Mouse (Mus musculus): ENCODE data around the gene Arl11.

Gene Arl11

DNA sequence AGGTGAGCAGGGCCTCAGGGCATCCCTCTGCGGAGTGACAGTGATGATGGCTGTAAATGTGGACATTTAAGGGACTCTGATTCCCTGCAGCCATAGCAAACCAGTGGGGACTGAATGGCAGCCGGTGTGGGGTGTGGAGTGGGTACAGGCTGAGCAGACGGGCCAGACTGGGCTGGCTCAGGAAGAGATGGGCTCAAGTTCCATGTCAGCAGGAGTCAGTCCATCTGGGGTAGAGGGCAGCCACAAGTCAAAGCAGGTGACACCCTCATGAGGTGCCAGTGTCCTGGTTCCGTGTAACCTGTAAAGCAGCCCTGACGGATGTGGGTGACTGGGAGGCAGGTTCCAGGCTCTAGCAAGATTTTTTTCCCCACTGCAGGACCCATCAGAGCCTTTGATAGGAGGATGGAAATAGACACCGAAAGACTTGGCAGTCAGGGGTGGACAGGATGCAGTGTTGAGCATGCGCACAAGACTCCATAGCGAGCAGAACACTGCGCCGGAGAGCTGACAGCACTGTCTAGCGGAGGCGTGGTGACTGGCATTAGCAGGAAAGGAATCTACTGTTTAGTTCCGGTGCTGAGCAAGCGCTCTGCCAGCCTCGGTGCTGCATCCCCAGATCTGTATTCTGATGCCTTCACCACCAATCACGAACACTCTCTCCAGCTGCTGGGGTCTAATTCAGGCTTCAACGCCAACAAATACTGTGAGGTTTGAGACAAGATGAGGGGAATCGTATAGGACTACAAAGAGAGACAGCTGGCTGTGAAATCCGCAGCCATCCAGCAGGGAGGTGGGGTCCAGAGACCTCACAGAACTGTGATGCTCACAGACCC is 18.3 kb downstream of the Arl11 start:
- DNase-seq (ENCODE audit: inconsistent ontology term): peak; percentile 61

DNA sequence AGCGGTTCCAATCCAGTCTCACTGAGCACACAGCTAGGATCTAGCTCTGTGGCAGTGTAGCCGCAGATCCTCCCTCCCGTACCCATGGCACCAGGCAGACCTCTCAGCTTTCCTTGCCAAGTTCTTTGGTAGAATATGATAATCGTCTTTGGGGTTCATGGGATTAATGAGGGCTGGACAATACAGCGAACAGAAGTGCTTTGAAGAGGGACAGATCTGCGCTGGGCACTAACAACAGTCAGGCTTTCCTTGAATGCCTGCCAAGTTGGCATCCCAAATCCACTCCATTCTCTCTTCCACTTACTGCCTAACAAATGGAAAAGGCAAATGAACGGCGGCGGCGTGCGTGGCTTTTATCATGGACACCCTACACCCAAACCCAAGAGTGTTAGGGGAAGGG is 21.0 kb downstream of the Arl11 start:
- peak; percentile 79 for DNase-seq (ENCODE audit: inconsistent ontology term)

DNA sequence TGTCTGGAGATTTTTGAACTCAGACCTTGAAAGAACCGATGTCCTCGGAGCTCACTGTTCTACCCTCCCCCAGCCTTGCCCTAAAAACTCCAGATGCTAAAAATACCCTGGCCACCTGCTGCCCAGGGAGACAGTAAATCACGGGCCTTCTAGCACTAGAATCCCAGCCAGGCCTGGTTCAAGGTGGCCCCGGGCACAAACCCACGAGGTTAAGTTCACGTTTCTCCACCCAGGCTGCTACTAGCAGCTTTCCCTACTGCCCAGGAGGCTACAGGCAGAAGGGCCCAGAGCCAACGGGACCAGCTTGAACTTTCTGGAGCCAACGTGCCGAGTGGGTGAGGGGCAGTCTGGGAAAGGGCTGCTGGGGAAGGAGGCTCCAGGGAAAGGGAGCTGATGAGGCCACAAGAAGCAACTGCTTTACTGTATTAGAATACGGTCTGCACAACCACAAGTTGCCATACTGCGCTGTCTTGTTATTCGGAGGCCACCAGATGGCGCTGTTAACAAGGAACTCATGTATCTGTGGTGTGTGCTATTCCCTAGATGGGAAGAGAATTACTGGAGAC is 21.5 kb downstream of the Arl11 start:
- peak; percentile 77 for DNase-seq (ENCODE audit: inconsistent ontology term)

DNA sequence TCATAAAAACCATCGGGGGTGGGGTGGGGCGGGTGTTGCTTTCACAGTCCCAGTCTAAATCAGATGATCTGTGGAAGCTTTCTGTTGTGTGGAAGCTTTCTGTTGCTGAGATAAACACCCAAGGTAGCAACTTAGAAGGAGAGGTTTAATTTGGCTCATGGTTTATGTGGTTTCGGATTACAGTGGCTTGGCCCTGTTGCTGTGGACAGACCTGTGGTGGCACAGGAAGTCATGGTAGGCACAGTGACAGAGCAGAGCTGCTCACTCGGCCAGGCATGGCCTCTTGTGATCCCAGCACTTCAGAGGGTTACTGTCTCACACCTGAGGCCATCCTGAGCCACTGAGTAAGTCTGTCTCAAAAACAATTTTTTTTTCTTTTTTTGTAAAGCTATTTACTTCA is 29.8 kb downstream of the Arl11 start:
- DNase-seq (ENCODE audit: inconsistent ontology term): no peak

DNA sequence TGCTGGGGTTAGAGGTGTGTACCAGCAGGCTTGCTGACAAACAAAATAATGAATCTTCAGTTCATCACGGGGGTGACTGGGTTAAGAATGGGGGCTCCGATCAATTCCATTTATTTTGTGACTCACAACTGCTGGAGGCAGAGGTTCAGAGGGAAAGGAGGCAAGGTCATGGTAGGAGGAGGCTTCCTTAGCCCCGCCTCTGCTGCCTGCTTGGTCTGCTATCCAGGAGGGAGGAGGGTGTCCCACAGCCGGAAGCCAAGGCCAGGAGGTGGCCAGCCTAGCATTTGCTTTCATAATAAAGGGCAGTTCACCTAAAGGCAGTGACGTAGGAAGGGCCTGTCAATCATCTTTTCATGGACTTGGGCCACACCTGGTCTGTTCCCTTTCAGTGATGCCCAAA is 35.0 kb downstream of the Arl11 start:
- no peak for DNase-seq (ENCODE audit: inconsistent ontology term)

DNA sequence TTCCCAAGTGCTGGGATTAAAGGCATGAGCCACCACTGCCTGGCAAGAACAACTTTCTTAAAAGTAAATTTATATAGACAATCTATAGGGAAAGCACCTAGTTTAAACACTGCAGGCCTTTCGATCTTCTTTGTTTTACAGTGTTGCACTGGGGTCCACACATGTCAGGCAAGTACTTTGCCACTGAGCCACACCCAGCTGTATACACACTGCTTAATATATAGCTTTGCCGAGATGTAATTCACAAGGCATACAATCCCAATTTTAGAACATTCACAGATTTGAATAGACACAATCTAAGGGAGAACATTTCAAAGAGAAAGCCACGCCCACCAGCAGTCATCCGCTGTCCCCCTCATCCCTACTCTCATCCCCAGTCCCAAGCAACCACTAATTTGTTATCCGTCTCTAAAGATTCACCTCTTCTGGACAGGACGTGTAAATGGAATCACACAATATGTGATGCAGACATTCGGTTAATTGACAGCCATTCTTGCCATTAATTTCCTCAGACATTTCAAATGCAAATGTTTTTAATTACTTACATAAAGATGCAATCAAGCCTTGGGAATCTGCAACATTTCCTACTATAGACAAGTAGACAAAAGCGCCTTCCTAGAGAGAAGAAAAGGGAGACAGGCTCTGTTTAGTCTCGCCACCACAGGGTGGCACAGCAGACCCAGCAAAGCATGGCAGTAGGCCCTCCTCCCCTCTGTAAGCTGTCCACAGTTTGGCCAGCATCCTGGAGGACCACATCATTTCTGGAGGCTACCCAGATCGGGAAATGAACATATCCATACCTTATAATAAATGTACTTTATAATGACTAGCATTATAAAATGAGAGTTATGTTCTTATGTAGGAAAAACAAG is 37.5 kb downstream of the Arl11 start:
- peak; percentile 34 for DNase-seq (ENCODE audit: inconsistent ontology term)

DNA sequence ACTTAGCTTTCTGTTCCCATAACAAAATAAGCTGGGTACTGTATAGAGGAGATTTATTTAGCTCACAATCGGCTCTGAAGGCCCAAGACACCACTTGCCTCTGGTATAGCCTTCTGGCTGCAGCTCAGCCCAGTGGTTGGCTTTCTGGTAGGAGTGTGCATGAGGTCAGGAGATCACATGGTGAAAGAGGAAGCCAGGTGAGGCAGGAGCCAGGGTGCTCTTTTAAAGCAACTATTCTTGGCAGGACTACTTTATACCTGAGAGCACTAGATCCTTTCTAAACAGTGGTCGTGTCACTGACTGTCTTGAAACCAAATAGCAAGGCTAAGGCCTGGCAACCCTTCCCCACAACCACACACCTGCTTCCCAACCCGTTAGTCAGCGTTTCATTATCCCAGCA is 40.3 kb downstream of the Arl11 start:
- no peak for DNase-seq (ENCODE audit: inconsistent ontology term)

DNA sequence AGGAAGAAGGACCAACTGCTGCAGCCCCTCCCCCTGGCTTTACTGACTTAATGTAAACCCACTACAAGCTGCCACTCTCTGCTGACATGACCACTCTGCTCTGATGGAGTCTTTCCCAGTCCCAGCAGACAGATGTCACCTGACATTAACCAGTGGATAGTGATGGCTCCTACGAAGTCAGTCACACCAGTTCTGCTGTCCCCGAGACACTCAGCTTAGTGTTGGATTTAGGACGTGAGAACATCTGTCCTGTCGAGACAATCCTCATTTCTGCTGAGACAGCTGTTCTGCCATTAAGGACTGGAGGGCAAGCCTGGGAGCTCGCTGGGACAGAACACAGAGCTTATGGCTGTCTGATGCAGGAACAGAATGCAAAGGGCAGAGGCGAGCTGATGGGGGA is 41.3 kb downstream of the Arl11 start:
- no peak for DNase-seq (ENCODE audit: inconsistent ontology term)

DNA sequence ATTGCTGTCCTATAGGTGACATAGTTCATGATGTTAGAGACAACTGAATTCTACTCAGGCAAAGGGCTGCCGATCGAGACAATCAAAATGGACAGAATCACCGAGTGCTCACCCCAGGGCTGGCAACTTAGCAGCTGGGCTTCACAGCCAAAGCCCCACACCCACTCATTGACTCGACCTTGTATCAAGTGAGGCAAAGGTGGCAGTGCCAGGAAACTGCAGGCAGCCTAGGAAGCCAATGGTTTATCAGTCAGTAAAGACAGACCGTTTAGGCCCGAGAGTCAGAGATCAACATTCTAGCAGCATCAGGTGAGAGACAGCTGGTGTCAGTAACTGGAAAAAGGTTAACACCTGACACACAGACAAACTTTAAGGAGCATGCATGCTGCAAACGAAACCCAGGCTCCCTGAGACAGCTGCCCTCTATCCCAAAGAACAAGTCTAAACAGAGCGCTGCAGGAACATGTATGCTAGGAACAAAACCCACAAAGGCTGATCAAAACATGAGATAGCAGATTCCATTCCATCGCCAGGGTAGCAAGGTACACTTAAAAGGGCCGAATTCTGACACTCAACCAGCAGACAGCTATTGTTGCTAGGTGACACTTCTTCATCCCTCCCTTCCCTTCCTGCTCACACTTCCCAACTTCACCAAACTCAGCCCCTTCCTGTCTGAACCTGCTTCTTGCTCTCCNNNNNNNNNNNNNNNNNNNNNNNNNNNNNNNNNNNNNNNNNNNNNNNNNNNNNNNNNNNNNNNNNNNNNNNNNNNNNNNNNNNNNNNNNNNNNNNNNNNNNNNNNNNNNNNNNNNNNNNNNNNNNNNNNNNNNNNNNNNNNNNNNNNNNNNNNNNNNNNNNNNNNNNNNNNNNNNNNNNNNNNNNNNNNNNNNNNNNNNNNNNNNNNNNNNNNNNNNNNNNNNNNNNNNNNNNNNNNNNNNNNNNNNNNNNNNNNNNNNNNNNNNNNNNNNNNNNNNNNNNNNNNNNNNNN is 45.0 kb downstream of the Arl11 start:
- no peak for DNase-seq (ENCODE audit: inconsistent ontology term)

DNA sequence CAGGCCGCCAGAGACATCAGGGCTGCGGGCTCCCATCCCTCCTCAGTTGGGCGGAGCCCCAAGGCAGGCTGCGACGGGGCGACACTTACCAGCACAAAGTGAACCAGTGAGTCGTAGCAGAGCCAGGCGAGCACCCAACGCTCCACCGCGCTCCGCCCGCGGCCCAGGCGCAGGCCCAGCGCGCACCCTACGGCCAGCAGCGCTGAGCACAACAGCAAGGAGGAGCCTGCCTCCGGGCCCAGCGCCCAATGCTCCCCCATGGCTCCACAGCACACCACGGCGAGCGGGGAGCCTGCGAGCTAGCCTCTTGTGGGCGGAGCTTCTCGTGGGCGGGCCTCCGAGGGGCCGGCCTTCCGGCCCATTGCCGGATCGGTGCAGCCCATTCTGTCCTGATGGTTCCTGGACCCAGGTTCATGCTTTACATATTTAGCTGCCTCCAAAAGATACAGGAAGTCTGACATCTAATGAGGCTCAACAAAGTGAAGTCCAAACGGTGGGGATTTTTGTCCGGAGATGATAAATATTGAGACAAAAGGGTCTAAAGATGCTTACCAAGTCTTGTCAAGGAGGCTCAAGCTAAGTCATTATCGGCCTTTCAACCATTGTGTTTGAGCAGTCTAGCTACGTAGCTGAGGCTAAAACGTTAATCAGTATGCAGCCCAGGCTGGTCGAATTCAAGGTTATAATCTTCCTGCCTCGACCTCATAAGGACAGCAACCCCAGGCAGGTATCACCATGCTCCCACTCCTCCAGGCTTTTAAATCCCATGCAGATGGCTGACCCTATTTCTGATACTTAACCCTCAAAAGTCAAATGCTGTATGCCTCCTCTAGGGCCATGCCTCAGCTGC is 50.8 kb downstream of the Arl11 start, which contains the start of gene Ebpl:
Gene Ebpl, minus strand, starts transcription at position 309 of the 850 bp plus-strand sequence.
- peak; percentile 96 for DNase-seq (ENCODE audit: inconsistent ontology term)

DNA sequence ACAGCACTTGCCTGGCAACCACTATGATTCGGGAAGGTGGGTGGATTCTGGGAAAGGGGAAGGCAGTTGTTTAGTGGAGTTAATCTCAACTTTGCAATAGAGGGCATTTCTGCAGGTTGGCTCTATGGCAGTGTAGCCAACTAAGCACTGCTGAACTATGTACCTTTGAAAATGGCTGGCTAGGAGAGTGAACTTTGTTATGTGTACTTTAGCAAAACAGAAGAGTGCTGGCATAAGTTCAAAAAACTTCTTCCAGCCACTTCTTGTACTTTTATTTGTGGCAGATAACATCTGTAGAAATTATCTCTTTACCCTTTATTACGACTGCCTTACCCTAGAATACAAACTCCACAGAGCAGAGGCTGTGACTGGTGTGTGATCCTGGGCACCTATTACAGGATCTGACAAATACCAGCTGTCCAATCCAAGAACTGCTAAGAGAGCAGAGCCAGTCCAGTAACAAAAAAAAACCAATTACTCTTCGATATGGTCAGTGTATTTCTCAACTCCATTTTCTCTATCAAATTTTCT is 51.5 kb downstream of the Arl11 start:
- DNase-seq (ENCODE audit: inconsistent ontology term): no peak

All from Muller cell, postnatal 12 days (primary cell).